Mouse (Mus musculus) liver, adult 2 months (tissue): ENCODE results near the gene Zbtb44. TPM values are rescaled to one million over a fixed set of nuclear protein-coding genes. Genes with fewer than 3 reads are reported as not detected.

Source experiments
- DNase-seq: peaks from one replicate; pipeline ENCODE4 v3.0.0-alpha.2; 2011; ENCODE audit warnings: low read depth, low spot score; ENCODE audit errors: extremely low read depth
- H3K27ac ChIP-seq: fragments of 200-500 bp; replicated peaks from 2 replicates; pipeline ENCODE4 v1.5.1; 2012; ENCODE audit warnings: low read depth, mild to moderate bottlenecking, control low read depth, inconsistent platforms, low read length; ENCODE audit not compliant: insufficient read depth
- H3K27me3 ChIP-seq: fragments of 200-500 bp; 2 replicates; pipeline ENCODE4 v1.6.1; 2012; ENCODE audit warnings: mild to moderate bottlenecking, moderate library complexity, low read length, inconsistent platforms; ENCODE audit not compliant: control insufficient read depth, insufficient read depth
- H3K36me3 ChIP-seq: fragments of 200-500 bp; 2 replicates; pipeline ENCODE4 v1.6.1; 2012; ENCODE audit warnings: low read length, inconsistent platforms; ENCODE audit not compliant: control insufficient read depth, insufficient read depth
- H3K4me1 ChIP-seq: fragments of 200-500 bp; 2 replicates; pipeline ENCODE4 v1.6.1; 2011; ENCODE audit warnings: low read length; ENCODE audit not compliant: control insufficient read depth, insufficient read depth
- H3K4me3 ChIP-seq: fragments of 200-500 bp; 2 replicates; pipeline ENCODE4 v1.5.1; 2011; ENCODE audit warnings: low read depth, mild to moderate bottlenecking, control low read depth, low read length, moderate library complexity; ENCODE audit not compliant: insufficient read depth
- H3K79me2 ChIP-seq: fragments of 200-500 bp; 2 replicates; pipeline ENCODE4 v1.6.1; 2012; ENCODE audit warnings: inconsistent platforms, mild to moderate bottlenecking, low read length, moderate library complexity; ENCODE audit not compliant: control insufficient read depth, insufficient read depth
- H3K9ac ChIP-seq: fragments of 200-500 bp; 2 replicates; pipeline ENCODE4 v1.6.1; 2012; ENCODE audit warnings: low read depth, mild to moderate bottlenecking, control low read depth, inconsistent platforms, low read length
- CTCF ChIP-seq: fragments of 200-500 bp; IDR thresholded peaks from 2 replicates; pipeline ENCODE4 v1.5.1; 2011; ENCODE audit warnings: low read depth, low read length, control low read depth
- POLR2A ChIP-seq: fragments of 200-500 bp; IDR thresholded peaks from 2 replicates; pipeline ENCODE4 v1.6.1; 2011; ENCODE audit warnings: low read length, control low read depth; ENCODE audit not compliant: insufficient read depth; ENCODE audit errors: extremely low read depth
- WGBS: fragments of 180-500 bp; shearing (Covaris S2); methylation state at CpG from one replicate; pipeline ENCODE4 v1.1.7; 2018; 5-methylcytosine and 5-hydroxymethylcytosine counted together
- polyA plus RNA-seq: library from polyadenylated mRNA; depleted of rRNA; stranded (reverse); fragments of >200 nt; gene quantifications from 2 replicates; pipeline ENCODE4 v1.2.3, GENCODE M21; 2012
- total RNA-seq: library from RNA; depleted of rRNA; stranded (reverse); fragments of >200 nt; gene quantifications from 2 replicates; pipeline ENCODE4 v1.2.3, GENCODE M21; 2014

Gene Zbtb44
- total and polyA plus RNA-seq, 2 experiments = 4.5 to 31.0 TPM

DNA sequence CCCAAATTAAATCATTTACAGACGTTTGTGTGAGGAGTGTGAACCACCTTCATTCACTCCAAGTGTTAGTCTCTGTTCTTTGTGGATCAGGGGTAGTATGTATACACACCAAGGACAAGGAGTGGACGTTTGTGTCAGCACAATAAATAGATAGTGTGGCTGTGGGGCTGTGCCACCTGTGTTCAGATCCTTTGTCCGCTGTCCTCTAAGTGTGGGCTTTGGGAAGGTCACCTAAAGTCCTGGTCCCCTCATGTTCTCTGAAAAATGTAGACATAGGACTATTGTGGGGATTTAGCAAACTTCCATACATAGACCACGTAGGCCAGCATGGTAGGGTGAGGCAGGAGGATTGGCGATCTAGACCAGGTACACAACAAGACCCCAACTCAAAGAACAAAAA, 55.1 kb downstream of the Zbtb44 start:
- whole genome bisulfite sequencing = 71% methylated on average over 5 of the region's 5 CpGs
- no peaks in the 10 kb centered on the region for H3K36me3 ChIP-seq

DNA sequence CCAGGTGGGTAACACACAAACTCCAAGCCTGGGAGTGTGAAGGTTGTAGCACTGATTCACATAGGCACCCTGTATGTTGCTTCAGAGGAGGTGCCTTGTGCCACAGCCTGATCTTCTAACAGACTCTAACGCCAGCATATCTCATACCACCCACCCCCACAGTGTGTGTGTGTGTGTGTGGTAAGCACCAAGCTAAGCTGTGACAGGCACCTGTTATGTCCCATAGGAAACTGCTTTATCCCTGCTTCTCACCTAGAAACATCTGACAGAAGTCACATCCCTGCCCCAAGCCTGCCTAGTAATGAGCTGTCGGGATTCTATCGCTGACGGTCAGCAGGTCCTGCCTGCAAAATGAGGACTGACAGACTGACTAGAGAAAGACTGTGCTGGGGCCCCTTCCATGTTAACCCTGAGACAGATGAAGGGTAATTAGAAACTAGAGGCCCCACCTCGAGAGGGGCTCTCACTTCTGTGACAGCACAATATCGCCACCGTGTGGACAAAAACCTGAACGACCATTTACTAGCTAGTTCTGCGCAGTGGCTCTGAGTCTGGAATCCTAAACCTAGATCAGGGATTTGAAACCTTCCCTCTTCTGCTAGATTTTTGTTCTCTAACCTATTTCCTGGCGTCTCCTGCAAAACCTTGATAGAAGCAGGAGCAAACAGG, 55.8 kb downstream of the Zbtb44 start:
- Histone ChIP-seq H3K4me1 (no peaks in the 10 kb centered on the region), H3K79me2 (no peaks in the 10 kb centered on the region), H3K27ac (no peak overlapping the region), H3K9ac (no peak overlapping the region), H3K36me3 (no peaks in the 10 kb centered on the region), H3K4me3 (no peak overlapping the region), H3K27me3 (no peaks in the 10 kb centered on the region)
- 28% methylated on average over 10 of the region's 10 CpGs for WGBS
- TF ChIP-seq CTCF (peak; percentile 60), POLR2A (no peak)
- peak; percentile 17 for DNase-seq

More for the DNA sequence above, 55.1 kb downstream of the Zbtb44 start:
- Histone ChIP-seq H3K9ac (no peak overlapping the region), H3K27me3 (no peaks in the 10 kb centered on the region), H3K4me3 (no peak overlapping the region), H3K27ac (no peak overlapping the region), H3K4me1 (no peaks in the 10 kb centered on the region), H3K79me2 (no peaks in the 10 kb centered on the region)
- no peak for TF ChIP-seq POLR2A
- TF ChIP-seq CTCF = no peak
- DNase-seq = no peak

- Histone ChIP-seq H3K27me3 (no peaks in the 10 kb centered on the region), H3K4me3 (no peak overlapping the region), H3K4me1 (no peaks in the 10 kb centered on the region), H3K27ac (no peak overlapping the region), H3K9ac (no peak overlapping the region), H3K36me3 (no peaks in the 10 kb centered on the region), H3K79me2 (no peaks in the 10 kb centered on the region)
- 76% methylated on average over 7 of the region's 7 CpGs for WGBS
- DNase-seq = no peak
- no peak for TF ChIP-seq POLR2A
- no peak for TF ChIP-seq CTCF
Observed at GRCm38 (mm10) chr9:31086754-31087145, 56.3 kb downstream of the Zbtb44 start.

DNA sequence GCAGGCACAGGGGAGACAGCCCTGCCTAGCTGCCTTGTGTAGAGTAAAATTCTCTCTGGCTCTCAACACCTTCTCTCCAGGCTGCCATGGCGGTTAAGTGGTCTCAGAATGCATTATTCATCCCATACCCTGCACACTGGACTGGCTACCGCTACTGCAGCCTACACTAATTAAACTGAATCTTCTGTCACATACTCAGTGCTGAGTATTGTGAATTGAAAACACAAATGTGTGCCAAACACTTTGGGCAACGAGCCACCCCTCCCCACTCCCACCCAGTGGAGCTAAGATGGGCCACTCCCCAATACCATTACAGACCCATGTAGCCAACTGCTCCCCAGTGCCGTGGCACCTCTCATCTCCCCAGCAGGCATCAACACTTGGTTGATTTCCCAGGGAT, 57.0 kb downstream of the Zbtb44 start:
- WGBS = 81% methylated on average over 4 of the region's 4 CpGs
- Histone ChIP-seq H3K36me3 (no peaks in the 10 kb centered on the region), H3K27me3 (no peaks in the 10 kb centered on the region), H3K4me3 (no peak overlapping the region), H3K4me1 (no peaks in the 10 kb centered on the region), H3K27ac (no peak overlapping the region), H3K79me2 (no peaks in the 10 kb centered on the region), H3K9ac (no peak overlapping the region)
- TF ChIP-seq POLR2A = no peak
- TF ChIP-seq CTCF = no peak
- DNase-seq = no peak

DNA sequence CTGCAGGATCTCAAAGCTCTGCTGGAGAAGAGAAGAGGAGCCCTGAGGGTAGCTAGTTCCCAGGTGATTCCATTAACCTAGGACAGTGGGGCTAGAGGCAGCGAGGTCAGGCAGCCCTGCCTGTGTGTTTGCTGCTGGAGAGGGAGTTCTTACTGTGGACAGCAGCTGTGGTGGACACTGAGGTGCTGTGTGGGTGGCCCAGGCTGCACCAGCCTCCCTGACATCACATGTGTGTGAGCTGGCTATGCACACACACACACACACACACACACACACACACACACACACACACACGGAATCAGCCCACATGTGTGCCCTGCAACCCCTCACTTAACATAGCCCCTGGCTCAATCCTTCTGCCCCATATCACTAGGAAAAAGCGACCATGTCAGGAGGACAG, 57.7 kb downstream of the Zbtb44 start:
- Histone ChIP-seq H3K36me3 (no peaks in the 10 kb centered on the region), H3K9ac (no peak overlapping the region), H3K27ac (no peak overlapping the region), H3K79me2 (no peaks in the 10 kb centered on the region), H3K4me1 (no peaks in the 10 kb centered on the region), H3K4me3 (no peak overlapping the region), H3K27me3 (no peaks in the 10 kb centered on the region)
- 68% methylated on average over 3 of the region's 3 CpGs for WGBS
- TF ChIP-seq POLR2A = no peak
- no peak for TF ChIP-seq CTCF
- no peak for DNase-seq

- 63% methylated on average over 4 of the region's 4 CpGs for WGBS
- Histone ChIP-seq H3K36me3 (no peaks in the 10 kb centered on the region), H3K27me3 (no peaks in the 10 kb centered on the region), H3K4me3 (no peak overlapping the region), H3K9ac (no peak overlapping the region), H3K4me1 (no peaks in the 10 kb centered on the region), H3K79me2 (no peaks in the 10 kb centered on the region), H3K27ac (no peak overlapping the region)
- no peak for TF ChIP-seq POLR2A
- TF ChIP-seq CTCF = no peak
- DNase-seq = no peak
Observed at GRCm38 (mm10) chr9:31088883-31089282, 58.4 kb downstream of the Zbtb44 start.
